Mouse (Mus musculus) stomach, postnatal 0 days (tissue): ENCODE data around the gene H60c.
"Not testable (repeated sequence)": the region's sequence is repeated elsewhere in the genome, so short reads cannot be mapped to it uniquely, and the experiment has no call there.

ENCODE experiments used
- CTCF ChIP-seq: IDR thresholded peaks from 2 replicates; pipeline ENCODE4 v1.5.1; 2016; ENCODE audit warnings: antibody characterized with exemption, low read depth, mild to moderate bottlenecking, moderate library complexity
- EP300 ChIP-seq: optimal IDR thresholded peaks from 2 replicates; pipeline ENCODE3; 2016; ENCODE audit warnings: antibody characterized with exemption

DNA sequence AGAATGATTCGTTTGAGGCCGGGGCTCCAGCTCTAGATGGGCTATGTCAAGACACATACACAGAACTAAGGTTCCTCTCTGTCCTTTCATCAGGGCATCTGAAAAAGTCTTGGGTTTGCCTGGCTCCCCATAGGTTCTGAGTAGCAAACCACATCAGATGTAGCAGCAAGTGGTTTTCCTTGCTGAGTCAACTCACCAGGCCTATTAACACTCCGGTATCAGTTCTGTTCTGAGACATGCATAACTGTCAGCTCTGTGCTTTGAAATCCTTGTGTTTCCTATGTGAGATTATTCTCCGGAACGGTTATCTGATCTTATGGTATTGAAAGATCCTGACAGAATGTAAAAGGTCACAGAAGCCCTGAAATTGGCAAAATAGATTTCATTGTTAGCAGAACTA lies 29.1 kb downstream of the H60c start:
- TF ChIP-seq CTCF, EP300: not testable (repeated sequence)
